Mouse (Mus musculus) kidney, embryonic 16.5 days (tissue): ENCODE measurements around the gene Dhrs2. TPM values are rescaled to one million over a fixed set of nuclear protein-coding genes. Genes with fewer than 3 reads are reported as not detected.

ENCODE experiments used
- ATAC-seq: fragments of 200-750 bp; cut with Nextera tagmentation; 2 replicates; pipeline ENCODE4 v1.8.0; 2017; ENCODE audit warnings: moderate TSS enrichment; ENCODE audit not compliant: low FRiP score, low TSS enrichment
- H3K27ac ChIP-seq: fragments of 300-500 bp; sonication (generic); 2 replicates; pipeline ENCODE4 v1.5.1; 2014; ENCODE audit warnings: low read length
- H3K27me3 ChIP-seq: fragments of 300-500 bp; sonication (generic); 2 replicates; pipeline ENCODE4 v1.6.1; 2014; ENCODE audit warnings: low read length, control low read depth, mixed read lengths; ENCODE audit not compliant: insufficient read depth
- H3K36me3 ChIP-seq: fragments of 300-500 bp; sonication (generic); 2 replicates; pipeline ENCODE4 v1.6.1; 2014; ENCODE audit warnings: low read length, control low read depth, mixed read lengths; ENCODE audit not compliant: insufficient read depth
- H3K4me1 ChIP-seq: fragments of 300-500 bp; sonication (generic); 2 replicates; pipeline ENCODE4 v1.6.1; 2014; ENCODE audit warnings: low read length, control low read depth, mixed read lengths; ENCODE audit not compliant: insufficient read depth
- H3K4me2 ChIP-seq: fragments of 300-500 bp; sonication (generic); replicated peaks from 2 replicates; pipeline ENCODE4 v1.6.1; 2014; ENCODE audit warnings: low read depth, low read length
- H3K4me3 ChIP-seq: fragments of 300-500 bp; sonication (generic); 2 replicates; pipeline ENCODE4 v1.5.1; 2014; ENCODE audit warnings: mild to moderate bottlenecking, low read length
- H3K9ac ChIP-seq: fragments of 300-500 bp; sonication (generic); replicated peaks from 2 replicates; pipeline ENCODE4 v1.6.1; 2014; ENCODE audit warnings: low read length
- H3K9me3 ChIP-seq: fragments of 300-500 bp; sonication (generic); 2 replicates; pipeline ENCODE4 v1.6.1; 2016; ENCODE audit warnings: low read length, control low read depth
- WGBS: fragments of 180-500 bp; shearing (Covaris S2); extraction: QIAGEN DNeasy Blood & Tissue Kit; methylation state at CpG from one replicate; pipeline ENCODE4 v1.1.7; 2014; 5-methylcytosine and 5-hydroxymethylcytosine counted together
- polyA plus RNA-seq: library from polyadenylated mRNA; unstranded; fragments of >200 nt; fragmentation: Nextera tagmentation; extraction: Ambion mirVana; gene quantifications from 2 replicates; pipeline ENCODE4 v1.2.1, GENCODE M21; 2015

Gene Dhrs2
- polyA plus RNA-seq, 1 experiment from 2014 or later, result 0.29 TPM

DNA sequence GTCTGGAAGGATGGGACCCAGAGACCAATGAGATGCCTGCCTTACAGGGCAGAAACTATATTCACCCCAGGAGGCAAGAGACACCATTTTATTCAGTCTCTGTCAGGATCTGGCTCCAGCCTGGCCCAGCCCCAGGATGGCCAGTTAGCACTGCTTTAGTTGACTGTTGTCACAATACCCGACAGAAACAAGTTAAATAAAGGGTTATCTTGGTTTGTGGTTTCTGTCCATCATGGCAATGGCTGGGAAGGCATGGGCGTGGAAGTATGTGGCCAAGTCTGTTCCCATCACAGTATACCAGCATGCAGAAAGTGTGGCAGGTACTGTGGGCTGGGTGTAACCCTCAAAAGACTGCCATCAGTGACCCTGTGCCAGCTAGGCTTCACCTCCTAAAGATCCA, 14.9 kb downstream of the Dhrs2 start:
- WGBS, result 77% methylated on average over 2 of the region's 2 CpGs
- no peaks in the 10 kb centered on the region for H3K27me3 ChIP-seq
- H3K4me2 ChIP-seq, result no peak overlapping the region
- no peak overlapping the region for H3K9ac ChIP-seq
- H3K4me1 ChIP-seq, result no peaks in the 10 kb centered on the region
- no peaks in the 10 kb centered on the region for H3K9me3 ChIP-seq
- H3K4me3 ChIP-seq, result no peak overlapping the region
- H3K36me3 ChIP-seq, result no peaks in the 10 kb centered on the region
- ATAC-seq, result no peak
- no peak overlapping the region for H3K27ac ChIP-seq

DNA sequence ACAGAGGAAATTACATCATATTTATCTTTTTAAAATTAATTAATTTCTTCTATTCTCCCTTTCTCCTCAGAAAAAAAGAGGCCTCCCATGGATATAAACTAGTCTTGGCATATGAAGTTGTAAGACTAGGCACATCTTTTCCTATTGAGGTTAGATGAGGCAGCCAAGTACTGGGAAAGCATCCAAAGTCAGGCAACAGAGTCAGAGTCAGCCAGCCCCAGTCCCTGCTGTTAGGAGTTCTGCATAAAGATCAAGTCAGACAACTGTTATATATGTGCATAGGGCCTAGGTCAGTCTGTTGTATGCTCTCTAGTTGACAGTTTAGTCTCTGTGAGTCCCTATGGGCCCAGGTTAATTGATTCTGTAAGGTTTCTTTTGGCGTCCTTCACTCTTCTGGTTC, 20.9 kb downstream of the Dhrs2 start:
- H3K4me1 ChIP-seq, result peaks cover 17% of the 10 kb centered on the region
- ATAC-seq, result no peak
- no peak overlapping the region for H3K4me2 ChIP-seq
- WGBS, result 82% methylated on average over 1 of the region's 1 CpGs
- H3K9me3 ChIP-seq, result no peaks in the 10 kb centered on the region
- no peaks in the 10 kb centered on the region for H3K27me3 ChIP-seq
- H3K4me3 ChIP-seq, result no peak overlapping the region
- no peaks in the 10 kb centered on the region for H3K36me3 ChIP-seq
- H3K9ac ChIP-seq, result no peak overlapping the region
- no peak overlapping the region for H3K27ac ChIP-seq

DNA sequence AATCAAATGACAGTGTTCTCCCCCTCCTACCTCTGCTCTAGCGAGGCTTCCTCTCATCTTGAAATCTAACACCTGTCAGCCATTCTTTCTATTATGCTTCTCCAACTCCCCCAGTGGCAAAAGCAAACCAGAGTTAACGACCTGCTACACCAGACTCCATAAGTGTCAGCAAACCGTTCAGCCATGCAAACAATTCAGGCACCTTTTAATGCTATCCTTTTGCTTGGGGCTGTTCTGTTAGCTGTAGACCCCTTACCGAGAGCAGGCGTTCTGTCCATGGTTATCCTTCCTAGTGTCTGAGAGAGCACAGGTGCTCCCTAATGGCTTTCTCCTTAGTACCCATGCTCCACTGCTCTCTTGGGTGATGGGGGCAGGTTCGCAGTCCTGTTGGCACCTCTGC, 25.4 kb downstream of the Dhrs2 start:
- peaks cover 36% of the 10 kb centered on the region for H3K4me1 ChIP-seq
- H3K9ac ChIP-seq, result no peak overlapping the region
- H3K4me2 ChIP-seq, result 0 out of 2 replicates have a peak overlapping the region, but pooled peaks have one; percentile 6
- ATAC-seq, result peak; percentile 77
- H3K27me3 ChIP-seq, result no peaks in the 10 kb centered on the region
- peak overlapping the region; percentile 61 for H3K27ac ChIP-seq
- H3K9me3 ChIP-seq, result no peaks in the 10 kb centered on the region
- H3K4me3 ChIP-seq, result no peak overlapping the region
- 15% methylated on average over 6 of the region's 6 CpGs for WGBS
- no peaks in the 10 kb centered on the region for H3K36me3 ChIP-seq

DNA sequence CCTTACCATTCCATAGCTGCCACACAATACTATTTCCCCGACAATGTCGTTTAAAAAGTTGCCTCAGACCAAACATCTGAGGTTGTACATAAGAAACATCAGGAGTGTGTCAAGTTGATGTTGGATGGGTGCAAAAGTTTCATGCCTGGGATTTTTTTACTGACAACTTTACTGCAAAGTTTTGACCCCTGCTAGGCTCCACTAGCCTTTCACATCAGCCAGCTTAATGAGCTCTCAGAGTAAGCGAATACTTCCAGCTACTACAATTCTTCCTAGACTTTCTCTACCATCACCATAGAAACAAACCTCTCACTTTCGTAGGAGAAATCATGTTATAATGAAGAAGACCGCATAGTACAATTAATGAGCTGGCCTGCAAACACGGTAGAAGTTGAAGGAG, 26.5 kb downstream of the Dhrs2 start:
- H3K9ac ChIP-seq, result no peak overlapping the region
- H3K4me3 ChIP-seq, result no peak overlapping the region
- H3K27ac ChIP-seq, result peak overlapping the region; percentile 69
- H3K4me2 ChIP-seq, result peak overlapping the region; percentile 22; the same call in 1 of the 2 replicates
- peaks cover 37% of the 10 kb centered on the region for H3K4me1 ChIP-seq
- no peaks in the 10 kb centered on the region for H3K27me3 ChIP-seq
- H3K9me3 ChIP-seq, result no peaks in the 10 kb centered on the region
- peak; percentile 64; the same call in 1 of the 2 replicates for ATAC-seq
- H3K36me3 ChIP-seq, result no peaks in the 10 kb centered on the region
- WGBS, result 22% methylated on average over 6 of the region's 6 CpGs

DNA sequence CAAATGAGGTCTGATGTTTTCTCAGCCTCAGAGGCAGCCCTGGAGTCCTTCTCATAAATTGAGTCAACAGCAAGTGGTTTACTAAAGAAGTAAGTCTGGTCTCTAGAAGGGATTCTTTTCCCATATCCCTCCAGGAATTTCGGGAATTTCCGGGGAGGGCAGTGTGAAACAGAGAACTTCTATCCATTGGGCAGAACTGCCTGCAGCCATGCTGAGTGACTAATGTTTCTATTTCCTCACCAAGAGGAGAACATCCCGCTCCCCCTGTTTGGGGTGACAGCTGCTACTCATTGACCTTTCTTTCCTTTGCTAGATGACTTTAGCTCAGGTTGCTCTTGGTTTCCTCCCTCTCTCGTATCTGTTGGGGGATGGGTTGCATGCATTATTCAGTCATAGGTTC, 31.8 kb downstream of the Dhrs2 start:
- peaks cover 18% of the 10 kb centered on the region; the same call in 1 of the 2 replicates for H3K4me1 ChIP-seq
- no peak overlapping the region for H3K9ac ChIP-seq
- H3K27ac ChIP-seq, result no peak overlapping the region
- no peak for ATAC-seq
- WGBS, result 46% methylated on average over 4 of the region's 4 CpGs
- no peaks in the 10 kb centered on the region for H3K9me3 ChIP-seq
- no peak overlapping the region for H3K4me2 ChIP-seq
- no peaks in the 10 kb centered on the region for H3K27me3 ChIP-seq
- no peaks in the 10 kb centered on the region for H3K36me3 ChIP-seq
- no peak overlapping the region for H3K4me3 ChIP-seq

DNA sequence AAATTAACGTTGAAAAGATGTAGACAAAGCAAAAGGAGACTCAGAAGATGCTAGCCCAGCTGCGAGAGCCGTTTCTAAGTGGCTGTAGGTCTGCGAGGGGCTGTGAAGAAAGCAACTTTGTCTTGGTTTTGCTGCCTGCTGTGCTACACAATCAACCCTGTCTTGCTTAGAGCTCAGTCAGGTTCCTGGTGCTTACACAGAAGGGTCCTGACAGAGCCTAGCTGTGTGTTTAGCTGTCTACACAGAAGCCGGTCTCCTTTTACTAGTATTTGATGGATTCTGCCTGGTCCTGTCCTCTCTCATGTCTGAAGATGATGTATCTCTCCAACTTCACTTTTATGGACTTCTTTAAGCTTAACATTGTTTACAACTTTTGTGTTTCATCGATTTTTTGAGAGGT, 33.6 kb downstream of the Dhrs2 start:
- Histone ChIP-seq H3K9ac (no peak overlapping the region), H3K36me3 (no peaks in the 10 kb centered on the region), H3K9me3 (no peaks in the 10 kb centered on the region), H3K4me3 (no peak overlapping the region), H3K4me2 (no peak overlapping the region), H3K27me3 (no peaks in the 10 kb centered on the region), H3K4me1 (0 out of 2 replicates have a peak, but pooled peaks cover 7% of the 10 kb centered on the region), H3K27ac (no peak overlapping the region)
- WGBS, result 83% methylated on average over 6 of the region's 6 CpGs
- no peak for ATAC-seq

DNA sequence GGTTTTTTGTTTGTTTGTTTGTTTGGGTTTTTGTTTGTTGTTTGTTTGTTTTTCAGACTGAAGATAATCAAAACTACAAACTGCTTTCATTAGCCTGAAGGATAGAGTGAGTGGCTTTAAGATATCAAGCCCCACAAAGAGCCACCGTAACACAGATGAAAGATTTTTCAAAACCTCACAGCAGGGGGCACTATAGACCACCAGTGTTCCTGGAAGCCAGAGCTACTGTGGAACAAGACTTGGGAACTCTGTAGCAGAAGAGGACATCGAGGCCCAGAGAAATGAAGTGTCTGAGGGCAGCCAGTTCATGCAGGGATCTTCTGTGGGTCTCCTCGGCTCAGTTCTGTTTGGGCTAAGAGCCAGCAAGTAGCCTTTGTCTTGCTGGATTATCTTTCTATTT, 49.4 kb downstream of the Dhrs2 start:
- ATAC-seq, result 0 out of 2 replicates have a peak, but pooled peaks have one; percentile 35
- WGBS, result 46% methylated on average over 3 of the region's 3 CpGs
- H3K36me3 ChIP-seq, result no peaks in the 10 kb centered on the region
- H3K9me3 ChIP-seq, result no peaks in the 10 kb centered on the region
- no peak overlapping the region for H3K27ac ChIP-seq
- no peaks in the 10 kb centered on the region for H3K27me3 ChIP-seq
- H3K4me1 ChIP-seq, result no peaks in the 10 kb centered on the region
- no peak overlapping the region for H3K4me2 ChIP-seq
- H3K4me3 ChIP-seq, result no peak overlapping the region
- H3K9ac ChIP-seq, result no peak overlapping the region

DNA sequence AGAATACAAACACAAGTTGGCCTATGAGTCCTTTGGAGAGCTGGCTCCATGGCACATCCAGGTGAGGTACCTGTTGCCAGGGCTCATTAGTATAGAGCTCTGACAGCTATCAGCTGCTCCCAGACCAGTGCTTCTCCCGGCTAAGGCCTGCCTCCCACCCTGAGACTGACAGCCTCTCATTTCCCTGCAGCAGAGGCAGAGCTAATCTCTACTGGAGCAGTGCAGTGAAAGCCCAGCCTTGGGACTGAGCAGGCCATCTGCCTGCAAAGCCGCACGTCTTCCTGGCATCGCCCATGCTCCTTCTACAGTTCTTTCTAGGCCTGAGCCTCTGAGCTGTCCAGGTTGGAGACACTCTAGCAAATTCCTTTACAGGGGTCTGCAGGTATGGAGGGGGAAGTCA, 51.2 kb downstream of the Dhrs2 start:
- 75% methylated on average over 4 of the region's 4 CpGs for WGBS
- H3K9ac ChIP-seq, result no peak overlapping the region
- no peak for ATAC-seq

DNA sequence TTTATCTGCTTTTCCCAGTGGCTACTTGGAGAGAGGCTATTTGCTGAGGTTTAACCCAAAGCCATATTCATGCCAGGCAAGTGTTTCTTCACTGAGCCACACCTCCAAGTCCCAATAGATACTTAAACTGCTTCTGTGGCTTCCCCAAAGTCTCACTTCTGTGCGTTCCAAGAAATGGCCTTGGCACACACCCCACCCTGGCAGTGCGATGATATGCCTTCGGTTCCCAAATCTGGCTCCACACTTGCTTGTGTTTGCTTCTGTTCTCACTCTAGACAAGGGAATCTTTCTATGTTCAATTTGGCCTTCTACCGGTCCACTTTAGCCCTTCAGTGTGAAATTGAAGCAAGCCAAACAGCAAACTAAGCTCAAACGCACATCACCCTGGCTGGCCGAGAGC, 53.0 kb downstream of the Dhrs2 start:
- WGBS, result 91% methylated on average over 6 of the region's 6 CpGs
- no peaks in the 10 kb centered on the region for H3K27me3 ChIP-seq
- no peak overlapping the region for H3K9ac ChIP-seq
- H3K27ac ChIP-seq, result no peak overlapping the region
- H3K9me3 ChIP-seq, result no peaks in the 10 kb centered on the region
- no peak overlapping the region for H3K4me2 ChIP-seq
- H3K4me3 ChIP-seq, result no peak overlapping the region
- no peaks in the 10 kb centered on the region for H3K36me3 ChIP-seq
- no peaks in the 10 kb centered on the region for H3K4me1 ChIP-seq
- ATAC-seq, result no peak

More for the DNA sequence above, 51.2 kb downstream of the Dhrs2 start:
- H3K9me3 ChIP-seq, result no peaks in the 10 kb centered on the region
- no peaks in the 10 kb centered on the region for H3K27me3 ChIP-seq
- no peaks in the 10 kb centered on the region for H3K4me1 ChIP-seq
- H3K27ac ChIP-seq, result no peak overlapping the region
- no peak overlapping the region for H3K4me2 ChIP-seq
- no peak overlapping the region for H3K4me3 ChIP-seq
- H3K36me3 ChIP-seq, result no peaks in the 10 kb centered on the region

DNA sequence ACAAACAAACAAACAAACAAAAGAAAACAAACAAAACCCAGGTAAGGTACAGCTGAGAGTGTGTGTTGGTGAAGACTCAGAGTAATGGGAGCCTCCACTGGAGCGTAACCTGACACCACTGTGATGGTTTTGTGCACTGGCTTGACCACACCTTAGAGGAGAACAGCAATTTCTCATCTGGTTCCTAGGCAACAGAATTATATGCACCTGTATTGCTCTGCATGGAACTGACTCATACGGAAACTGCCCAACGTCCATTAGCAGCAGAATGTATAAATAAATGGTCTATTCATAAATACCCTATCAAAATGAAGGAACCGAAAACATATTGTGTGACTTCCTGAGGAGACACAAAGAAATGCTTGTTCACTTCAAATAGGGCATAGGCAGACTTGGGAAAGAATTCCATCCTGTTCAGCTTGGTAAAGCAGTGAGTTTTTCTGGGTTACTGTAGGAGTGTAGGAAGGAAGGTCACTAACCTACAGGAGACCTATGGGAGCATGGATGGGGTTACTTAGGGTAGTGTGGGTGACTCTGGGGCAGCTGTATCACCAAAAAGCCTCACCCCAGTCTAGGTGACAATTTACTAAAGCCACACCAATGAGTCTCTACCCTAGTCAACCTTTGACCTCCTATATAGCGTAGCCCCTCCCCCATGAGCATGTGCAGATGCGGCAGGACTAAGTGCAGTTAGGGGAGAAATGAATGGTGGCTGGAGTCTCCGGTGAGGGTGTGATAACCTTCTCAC, 57.7 kb downstream of the Dhrs2 start:
- 72% methylated on average over 7 of the region's 7 CpGs for WGBS
- ATAC-seq, result 0 out of 2 replicates have a peak, but pooled peaks have one; percentile 27
- H3K27ac ChIP-seq, result no peak overlapping the region
- H3K4me3 ChIP-seq, result no peak overlapping the region
- H3K27me3 ChIP-seq, result no peaks in the 10 kb centered on the region
- no peak overlapping the region for H3K9ac ChIP-seq
- no peak overlapping the region for H3K4me2 ChIP-seq
- no peaks in the 10 kb centered on the region for H3K36me3 ChIP-seq
- H3K4me1 ChIP-seq, result no peaks in the 10 kb centered on the region
- no peaks in the 10 kb centered on the region for H3K9me3 ChIP-seq
